Mouse (Mus musculus) urinary bladder, adult 2 months (tissue): ENCODE data around the gene Rplp1. TPM values are rescaled to one million over a fixed set of nuclear protein-coding genes. Genes with fewer than 3 reads are reported as not detected.

Experiments
- DNase-seq: peaks from one replicate; pipeline ENCODE4 v3.0.0; 2022; ENCODE audit warnings: low spot score
- polyA plus RNA-seq: library from polyadenylated mRNA; depleted of rRNA; stranded (reverse); fragments of >200 nt; gene quantifications from 2 replicates; pipeline ENCODE4 v1.2.3, GENCODE M21; 2012; rRNA removed

Gene Rplp1
- polyA plus RNA-seq, 1 experiment, result 6,512 TPM

DNA sequence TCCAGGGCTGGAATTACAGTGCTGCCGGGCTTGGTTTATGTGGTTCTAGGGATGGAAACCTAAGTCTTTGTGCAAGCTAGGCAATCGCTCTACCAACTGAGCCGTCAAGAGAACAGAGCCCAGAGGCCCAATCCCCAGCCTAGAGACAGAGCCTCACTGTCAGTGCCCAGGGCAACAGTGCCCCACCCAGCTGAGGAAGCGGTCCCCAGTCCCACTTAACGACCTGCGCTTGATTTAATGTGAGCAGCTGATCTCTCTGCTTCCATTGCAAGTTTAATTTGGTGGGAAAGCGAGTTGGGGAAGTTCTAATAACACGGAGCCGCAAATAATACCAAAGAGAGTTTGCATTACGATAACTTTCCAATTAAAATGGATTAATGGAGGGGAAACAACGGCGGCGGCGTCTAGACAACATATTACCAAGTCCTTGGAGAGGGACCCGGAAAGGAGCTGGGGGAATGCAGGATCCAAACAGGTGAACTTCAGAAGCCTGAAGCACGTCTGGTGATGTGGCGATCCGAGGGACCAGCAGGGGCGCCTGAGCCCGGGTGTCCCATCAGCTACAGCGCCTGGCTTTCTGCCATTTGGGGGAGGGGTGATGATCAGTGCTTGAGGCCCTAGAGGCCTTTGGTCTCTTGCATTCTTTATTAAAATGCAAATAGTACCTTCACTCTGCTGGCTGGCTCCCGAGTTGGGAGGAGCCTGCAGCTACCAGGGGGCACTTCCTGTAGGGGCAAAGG, 36.8 kb downstream of the Rplp1 start:
- no peak for DNase-seq

DNA sequence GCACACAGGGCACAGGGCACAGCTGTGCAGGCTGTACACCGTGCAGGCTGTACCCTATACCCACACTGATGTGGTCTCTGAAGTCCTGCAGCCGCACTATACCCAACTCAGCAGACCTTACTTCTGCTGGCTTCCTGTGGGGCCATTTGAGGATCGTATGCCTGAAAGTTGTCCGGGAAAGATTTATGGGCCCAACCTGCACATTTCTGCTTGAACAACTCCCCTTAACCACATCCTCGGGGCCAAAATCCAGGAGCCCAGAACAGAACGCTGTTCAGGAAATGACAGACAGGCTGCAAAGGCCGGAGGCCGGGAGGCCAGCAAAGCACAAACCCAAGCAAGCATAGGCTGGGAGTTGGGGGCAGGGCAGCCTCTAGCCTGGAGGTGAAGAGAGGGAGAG, 41.0 kb downstream of the Rplp1 start:
- no peak for DNase-seq

DNA sequence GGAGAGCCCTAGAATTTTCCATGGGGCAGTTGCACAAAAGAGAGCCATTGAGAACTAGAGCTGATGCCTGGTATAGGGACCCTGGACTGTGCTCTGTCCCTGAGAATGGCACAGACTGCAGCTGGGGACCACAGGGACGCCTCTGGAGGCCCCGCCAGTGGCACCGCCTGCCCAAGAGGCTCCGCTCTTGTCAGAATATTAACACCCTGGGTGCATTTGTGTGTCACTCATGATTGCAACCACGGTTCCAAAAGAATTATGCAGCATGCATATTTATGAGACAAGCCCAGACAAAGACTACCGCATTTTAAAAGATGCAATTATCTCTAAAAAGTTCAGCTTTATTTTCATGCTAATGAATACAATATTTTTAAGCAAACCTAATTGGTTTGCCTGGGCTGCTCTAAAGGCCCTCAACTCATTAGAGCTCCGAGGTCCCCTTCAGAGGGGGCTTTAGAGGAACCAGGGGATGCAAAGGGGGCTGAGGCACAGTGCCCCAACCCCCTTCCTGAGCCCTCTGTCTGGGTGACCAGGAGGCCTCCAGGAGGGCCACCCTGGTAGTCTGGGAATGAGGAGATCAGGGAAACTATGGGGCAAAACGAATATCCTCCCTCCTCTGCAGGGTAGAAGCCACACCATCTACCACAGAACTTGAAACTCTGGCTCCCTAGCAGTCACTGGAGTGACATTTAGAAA, 41.9 kb downstream of the Rplp1 start:
- DNase-seq, result no peak

DNA sequence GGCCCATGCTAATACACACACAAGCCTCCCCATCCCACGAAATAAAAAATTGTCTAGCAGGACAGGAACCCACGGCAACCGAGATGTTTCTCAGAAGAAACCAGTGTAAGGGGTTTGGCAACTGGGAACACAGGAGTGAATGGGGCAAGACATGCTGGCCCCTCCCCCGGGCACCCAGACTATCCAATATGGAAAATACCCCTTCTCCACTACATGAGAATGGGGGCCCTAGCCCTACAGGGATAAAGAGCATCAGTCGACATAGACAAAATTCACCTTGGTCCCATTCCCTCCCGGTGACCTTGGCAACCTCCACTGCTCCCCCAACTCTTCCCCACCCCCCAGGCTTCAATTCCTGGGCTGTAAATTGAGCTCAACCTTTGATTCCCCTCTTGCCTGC, 42.5 kb downstream of the Rplp1 start:
- no peak for DNase-seq

DNA sequence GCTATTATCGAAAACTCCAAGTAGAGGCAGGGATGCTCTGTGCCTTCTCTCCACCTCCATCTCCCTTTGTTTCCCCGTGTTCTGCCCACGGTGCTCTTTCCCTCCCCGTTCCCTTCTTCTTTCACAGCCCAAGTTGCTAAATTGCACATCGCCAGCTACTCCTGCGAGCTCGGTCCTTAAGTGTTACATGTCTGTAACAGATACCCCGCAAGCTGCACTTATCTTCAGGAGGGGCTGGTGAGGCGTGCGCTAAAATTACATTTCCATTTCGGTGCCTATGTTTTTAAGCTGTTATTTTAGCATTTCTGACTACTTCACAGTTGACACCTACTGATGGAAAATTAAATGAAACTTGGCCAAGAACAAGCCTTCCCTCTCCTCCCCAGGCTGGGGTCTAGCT, 46.7 kb downstream of the Rplp1 start:
- DNase-seq, result no peak

Other genes with a start within 250 kb of the Rplp1 start
- 12.8 and 13.4 TPM in 2 replicates for gene Kif23, start 32.2 kb upstream of the Rplp1 start, polyA plus RNA-seq
- 125 and 147 TPM in 2 replicates for gene Paqr5, start 112.3 kb upstream of the Rplp1 start, polyA plus RNA-seq
- gene Glce, start 208.1 kb upstream of the Rplp1 start, polyA plus RNA-seq, result 11.1 and 12.6 TPM in 2 replicates